Mouse (Mus musculus) monocyte, adult 5-6 weeks (primary cell): ENCODE data around the gene Kcnab2. TPM values are rescaled to one million over a fixed set of nuclear protein-coding genes. Genes with fewer than 3 reads are reported as not detected.
A peak's percentile ranks its signal among the peaks of the same experiment; 100 is the strongest.

ENCODE experiments used
- ATAC-seq: fragments of 153-309, 156-312 bp; replicated peaks from 2 replicates; pipeline ENCODE4 v1.8.0; 2017; ENCODE audit warnings: mild to moderate bottlenecking; ENCODE audit not compliant: low TSS enrichment, insufficient number of reproducible peaks, severe bottlenecking, poor library complexity, low FRiP score
- total RNA-seq: library from RNA; stranded (forward); fragments of 200-1000, 200-491, 200-594 nt; gene quantifications from 3 replicates; pipeline ENCODE4 v1.2.3, GENCODE M21; 2017

Gene Kcnab2
- total RNA-seq, 1 experiment from 2014 or later, result 75.3 TPM

DNA sequence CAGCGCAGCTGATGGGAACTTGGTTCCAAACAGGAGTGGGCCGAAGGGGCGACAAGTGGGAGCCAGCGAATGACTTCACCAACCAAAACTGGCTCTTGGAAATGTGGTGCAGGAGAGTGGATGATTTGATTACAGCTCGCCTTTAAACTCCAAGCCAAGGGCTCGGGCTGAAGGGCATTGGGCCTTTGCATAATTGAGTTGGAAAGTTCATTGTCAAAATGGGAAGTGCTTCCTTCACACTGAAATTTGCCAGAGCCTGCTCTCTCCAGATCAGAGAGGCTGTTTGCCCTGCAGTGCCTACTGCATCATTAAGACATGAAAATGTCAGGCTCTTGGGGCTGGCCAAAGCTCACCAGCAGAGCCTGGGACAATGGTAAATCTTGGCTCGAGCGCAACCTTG lies 71.1 kb downstream of the Kcnab2 start:
- ATAC-seq, result no peak

DNA sequence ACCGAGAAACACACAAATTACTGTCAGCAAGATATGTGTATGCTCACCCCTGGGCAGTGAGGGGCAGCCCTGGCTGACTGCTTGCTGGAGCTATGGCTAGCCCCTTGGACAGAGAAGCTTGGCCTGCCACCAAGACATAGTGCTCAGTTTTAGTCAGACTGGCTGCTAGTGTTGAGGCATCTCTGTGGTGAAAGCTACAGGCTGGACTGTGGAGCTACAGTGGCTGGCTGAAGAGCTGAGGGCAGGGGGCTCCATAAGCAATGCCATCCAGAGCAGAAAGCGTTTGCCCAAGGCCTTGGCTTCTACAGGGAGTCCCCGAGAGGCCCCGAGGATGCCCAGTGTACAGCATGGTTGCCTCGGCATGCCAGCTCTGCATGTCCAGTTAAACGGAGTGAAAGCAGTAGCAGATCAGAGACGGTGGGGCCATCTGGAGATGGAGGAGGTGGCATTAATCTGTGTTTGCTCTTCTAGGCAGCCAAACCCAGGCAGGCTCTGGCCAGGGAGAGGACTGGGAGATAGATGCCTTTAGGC lies 71.9 kb downstream of the Kcnab2 start:
- no peak for ATAC-seq

DNA sequence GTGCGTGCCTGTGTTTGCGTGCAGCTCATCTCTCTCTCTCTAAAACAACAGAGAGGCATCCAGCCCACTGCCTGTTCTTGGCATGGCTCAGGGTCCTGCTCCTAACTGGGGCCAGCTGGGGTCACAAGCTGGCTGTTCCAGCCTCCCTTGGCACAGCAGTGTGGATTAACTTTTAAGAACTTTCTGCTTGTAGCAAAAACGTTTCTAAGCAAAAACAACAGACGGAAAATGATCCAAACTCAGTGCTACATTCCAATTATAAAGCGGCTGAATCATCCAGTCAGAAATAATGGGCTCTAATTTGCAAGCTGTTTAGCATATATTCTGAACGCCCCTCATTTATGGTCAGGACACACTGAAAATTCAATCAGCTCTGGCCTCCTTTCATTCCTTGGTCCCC lies 72.5 kb downstream of the Kcnab2 start:
- no peak for ATAC-seq

DNA sequence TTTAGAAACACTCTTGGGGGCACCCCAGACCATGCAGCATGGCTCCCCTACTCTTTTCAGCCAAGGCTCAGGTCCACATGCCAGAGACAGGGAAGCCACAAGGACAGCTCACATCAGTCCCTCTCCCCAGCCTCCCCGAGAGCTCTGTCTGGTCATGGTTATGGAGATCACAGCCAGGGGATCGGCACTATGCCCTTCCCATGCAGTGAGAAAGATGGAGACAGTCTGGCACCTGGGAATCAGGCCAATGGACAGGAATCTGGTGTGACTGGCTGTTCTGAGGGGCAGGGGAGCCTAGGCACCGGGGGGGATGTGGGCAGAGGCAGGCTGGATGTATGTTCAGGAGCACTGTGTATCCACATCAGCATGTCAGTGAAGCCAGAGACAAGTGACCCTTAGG lies 78.7 kb downstream of the Kcnab2 start:
- ATAC-seq, result no peak

DNA sequence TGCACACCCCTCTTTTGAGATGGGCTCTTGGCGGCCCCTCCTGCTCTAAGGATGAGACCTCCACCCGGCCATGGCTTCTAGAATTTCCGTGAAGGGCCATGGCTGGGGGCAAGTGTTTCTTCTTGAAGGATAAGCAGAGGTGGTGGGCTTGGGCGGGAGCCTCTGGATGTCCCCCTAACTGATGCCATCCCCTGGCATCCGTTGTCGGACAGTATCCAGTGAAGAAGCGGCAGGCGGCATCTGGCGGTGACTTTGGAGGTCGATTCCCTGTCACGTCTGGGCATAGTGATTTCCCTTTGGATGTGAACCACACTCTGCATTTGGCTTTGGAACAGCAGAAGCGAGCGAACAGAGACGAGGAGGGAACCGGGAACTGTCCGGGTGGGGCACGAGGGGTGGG lies 85.0 kb downstream of the Kcnab2 start:
- no peak for ATAC-seq

DNA sequence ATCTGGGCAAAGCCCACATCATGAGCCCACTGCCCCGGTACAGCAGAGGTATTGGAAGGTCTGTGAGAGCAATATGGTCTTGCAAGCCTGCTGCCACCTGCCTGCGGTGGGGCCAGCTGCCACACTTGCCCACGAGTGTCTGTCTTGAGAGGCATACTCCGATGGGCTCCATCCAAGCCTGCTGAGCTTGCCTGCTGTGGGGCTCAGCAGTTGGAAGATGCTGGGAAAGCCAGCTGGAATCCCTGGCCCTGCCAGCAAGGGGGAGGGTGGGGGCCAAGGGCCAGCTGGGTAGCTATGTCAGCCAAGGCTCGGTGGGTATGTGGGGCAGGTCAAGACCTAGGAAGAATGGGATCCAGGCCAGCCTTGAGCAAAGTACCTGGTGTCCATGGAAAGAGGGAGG lies 85.5 kb downstream of the Kcnab2 start:
- ATAC-seq, result no peak

DNA sequence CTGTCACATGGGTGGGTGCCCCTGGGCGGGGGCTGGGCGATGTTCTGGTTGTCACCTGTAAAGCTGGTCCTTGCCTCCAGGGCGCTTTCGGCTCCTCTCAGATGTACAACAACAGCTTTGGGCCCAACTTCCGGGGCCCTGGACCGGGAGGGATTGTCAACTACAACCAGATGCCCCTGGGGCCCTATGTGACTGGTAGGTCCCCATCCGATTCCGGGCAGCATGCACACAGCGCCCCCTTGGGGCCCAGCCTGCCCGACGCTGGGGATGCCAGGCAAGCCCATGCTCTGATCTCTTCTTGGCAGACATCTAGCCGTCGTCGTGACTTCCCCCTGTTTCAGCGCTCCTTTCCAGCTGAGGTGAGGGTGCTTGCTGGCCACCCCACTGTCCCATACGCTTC lies 92.0 kb downstream of the Kcnab2 start:
- no peak for ATAC-seq

DNA sequence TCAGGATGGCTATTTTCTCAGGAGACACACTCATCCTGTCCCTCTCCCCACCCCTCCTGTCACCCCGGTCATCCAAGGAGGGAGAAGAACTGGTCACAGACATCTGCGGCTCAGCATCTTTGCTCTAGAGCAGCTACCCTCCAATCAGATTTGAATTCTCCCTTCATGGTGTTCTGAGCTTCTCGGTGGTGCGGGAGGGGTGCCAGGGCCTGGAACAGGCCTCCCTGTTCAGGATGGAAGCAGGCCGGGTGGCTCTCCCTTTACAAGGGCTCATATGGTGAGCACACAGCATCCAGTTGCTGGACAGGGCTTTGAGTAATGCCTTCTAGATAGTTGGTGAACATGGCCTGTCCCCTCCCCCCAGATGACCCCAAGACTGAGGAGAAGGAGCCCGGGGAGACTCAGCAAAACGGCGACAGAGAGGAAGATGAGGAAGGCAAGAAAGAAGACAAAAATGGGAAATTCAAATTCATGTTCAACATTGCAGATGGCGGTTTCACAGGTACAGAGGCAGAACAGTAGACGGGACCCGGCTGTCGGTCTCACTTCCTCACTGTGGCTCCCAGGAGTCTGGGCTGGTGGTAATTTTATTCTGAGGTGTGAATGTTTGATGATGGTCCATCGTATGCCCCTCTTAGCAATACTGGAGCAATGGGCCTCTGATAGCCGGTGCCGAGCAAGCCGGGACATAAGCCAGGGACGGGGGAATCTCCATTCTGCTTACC lies 95.0 kb downstream of the Kcnab2 start:
- no peak for ATAC-seq

DNA sequence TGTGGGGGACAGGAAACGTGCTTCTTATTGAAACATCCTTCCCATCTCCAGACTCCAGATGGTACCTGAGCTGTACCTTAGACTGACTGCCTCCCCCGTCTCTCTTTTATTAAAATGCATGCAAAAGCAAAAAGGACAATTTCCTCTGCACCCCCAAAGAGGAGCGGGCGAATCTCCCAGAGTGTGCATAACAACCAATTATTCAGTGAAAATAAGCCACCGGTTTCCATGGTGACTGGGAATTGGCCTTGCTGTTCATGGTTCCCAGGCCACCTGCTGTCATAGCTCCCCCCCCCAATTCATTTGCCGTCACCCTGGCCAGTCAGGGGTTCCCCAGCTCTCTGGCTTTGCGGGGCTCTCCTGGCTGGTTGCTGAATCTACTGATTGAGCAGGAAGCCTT lies 112.4 kb downstream of the Kcnab2 start:
- no peak for ATAC-seq

DNA sequence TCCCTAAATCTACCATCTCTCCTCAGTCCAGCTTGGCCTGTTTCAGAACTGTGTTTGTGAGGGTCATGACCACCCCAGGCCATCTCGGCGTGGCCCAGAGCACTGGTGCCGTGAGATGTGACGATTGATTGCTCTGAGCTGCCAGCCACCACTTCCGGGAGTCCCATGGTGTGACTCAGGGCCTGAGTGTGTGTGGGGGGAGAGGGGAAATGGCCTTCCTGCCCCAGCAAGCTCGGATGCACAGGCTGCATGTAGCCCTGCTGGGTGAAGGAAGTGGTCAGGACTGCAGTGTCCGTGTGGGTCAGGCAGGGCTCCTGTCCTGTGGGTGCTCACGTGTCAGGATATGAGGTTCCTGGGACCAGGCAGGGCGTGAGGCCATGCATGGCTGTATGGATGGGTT lies 115.5 kb downstream of the Kcnab2 start:
- ATAC-seq, result peak; percentile 69

DNA sequence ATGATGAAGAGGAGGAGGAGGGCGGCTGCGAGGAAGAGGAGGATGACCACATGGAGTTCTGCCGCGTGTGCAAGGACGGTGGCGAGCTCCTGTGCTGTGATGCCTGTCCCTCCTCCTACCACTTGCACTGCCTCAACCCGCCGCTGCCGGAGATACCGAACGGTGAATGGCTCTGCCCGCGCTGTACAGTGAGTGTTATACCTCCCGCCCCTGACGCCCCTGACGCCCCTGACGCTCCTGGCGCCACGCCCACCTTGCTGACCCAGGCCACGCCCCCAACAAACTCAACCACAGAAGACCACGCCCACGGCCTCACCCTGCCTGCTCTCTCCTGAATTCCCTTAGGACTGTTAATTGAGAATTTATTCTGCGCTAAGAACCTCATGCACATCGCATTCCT lies 116.8 kb downstream of the Kcnab2 start:
- ATAC-seq, result no peak

DNA sequence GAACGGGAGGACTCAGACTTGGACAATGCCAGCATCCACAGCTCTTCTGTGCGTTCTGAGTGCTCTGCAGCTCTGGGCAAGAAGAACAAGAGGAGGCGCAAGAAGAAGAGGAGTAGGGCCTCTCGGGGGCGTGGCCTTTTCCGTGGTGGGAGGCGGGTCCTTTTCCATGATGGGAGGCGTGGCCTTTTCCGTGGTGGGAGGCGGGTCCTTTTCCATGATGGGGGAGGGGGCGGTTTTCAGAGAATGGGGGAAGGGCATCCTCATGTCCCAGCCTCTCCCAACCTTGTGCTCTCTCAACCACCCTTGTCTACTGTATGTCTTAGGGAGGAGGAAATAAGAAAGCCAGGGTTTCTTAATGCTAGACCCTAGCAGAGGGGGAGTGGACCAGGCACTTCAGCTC lies 118.0 kb downstream of the Kcnab2 start:
- ATAC-seq, result no peak

DNA sequence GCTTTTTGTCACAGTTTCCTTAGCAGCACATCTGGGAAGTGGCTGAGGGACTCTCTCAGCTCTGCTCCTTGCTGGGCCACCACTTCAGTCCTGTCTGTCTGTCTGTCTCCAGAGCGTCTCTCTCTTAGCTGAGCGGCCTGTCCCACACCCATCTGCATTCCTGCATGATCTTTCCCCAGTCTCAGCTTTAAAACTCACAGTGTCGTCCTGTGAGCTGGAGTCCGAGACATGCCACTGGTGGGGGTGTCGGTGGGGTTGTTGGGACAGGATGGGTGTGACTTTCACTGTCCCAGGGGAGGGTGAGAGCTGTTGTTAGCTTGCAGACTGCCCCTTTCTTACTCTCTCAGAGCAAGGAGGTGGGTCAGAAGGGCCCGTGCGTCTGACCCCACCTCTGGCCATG lies 122.0 kb downstream of the Kcnab2 start:
- ATAC-seq, result no peak

DNA sequence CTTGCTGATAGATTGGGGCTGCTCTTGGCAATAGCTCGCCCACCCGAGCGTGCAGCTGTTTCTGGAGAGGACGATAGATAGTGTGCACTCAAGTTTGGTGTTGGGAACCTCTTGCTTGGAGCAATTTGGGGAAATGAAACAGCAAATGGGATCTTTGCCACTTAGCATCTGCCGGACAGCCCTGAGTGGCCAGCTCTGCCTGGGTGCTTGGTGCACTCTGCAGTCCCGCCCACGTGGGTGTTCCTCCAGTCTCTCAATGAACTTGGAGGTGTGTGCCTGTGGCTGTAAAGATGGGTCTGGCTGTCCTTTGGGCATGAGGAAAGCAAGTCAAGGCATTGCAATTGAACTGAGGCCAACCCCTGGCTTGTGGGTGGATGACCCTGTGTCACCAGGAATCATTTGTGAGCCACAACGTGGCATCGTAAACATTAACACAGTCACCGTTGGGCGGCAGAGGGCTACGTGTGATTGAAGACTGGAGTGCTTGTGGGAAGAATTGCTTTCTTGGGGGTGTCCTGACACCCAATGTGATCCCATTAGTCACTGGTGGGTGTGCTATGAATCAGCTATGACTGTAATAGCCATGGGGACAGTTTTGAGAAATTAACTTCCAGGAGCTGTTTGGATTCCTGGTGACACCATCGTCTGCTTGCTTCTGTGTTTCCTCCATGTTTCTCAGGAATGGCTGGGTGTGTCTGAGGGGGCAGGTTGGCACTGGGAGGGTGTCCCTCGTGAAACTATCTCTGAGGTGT lies 123.6 kb downstream of the Kcnab2 start:
- no peak for ATAC-seq

DNA sequence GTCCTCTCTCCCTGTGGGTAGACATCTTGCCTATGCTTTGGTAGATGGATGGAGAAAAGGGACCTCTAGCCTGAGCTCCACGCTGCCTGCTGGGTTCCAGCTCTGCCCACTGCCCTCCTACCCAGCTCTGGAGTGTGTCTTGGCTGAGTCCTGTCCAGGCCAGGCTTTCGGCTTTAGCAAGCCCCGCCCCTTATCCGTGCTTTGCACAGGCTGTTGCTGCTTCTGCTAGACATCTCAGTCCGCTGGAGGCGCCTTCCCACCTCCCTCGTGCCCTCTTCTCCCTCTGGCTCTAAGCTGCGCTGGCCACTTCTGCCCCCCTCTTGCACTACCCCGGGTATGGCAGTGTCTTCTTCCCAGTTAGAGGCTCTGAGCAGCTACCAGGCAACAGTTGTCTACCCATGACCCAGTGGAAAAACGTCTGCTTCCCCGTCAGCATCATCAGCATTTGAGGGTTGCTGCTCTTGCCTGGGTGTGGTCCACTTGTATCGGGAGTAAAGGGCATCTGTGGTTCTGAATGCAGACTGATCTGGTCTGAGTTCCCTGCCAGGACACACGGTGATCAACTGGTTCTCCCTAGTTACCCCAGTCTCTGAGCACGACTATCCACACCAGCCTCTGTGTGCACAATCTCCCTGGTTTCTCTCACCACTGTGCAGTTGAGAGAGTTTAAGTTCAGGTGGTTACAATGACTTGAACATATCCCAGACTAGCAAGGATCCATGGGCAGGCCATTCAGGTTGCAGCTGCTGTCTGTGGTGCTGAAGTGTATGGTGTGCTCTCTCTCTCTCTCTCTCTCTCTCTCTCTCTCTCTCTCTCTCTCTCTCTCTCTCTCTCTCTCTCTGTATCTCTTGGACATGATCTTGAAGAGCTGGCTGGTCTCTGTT lies 126.0 kb downstream of the Kcnab2 start:
- ATAC-seq, result peak; percentile 74

DNA sequence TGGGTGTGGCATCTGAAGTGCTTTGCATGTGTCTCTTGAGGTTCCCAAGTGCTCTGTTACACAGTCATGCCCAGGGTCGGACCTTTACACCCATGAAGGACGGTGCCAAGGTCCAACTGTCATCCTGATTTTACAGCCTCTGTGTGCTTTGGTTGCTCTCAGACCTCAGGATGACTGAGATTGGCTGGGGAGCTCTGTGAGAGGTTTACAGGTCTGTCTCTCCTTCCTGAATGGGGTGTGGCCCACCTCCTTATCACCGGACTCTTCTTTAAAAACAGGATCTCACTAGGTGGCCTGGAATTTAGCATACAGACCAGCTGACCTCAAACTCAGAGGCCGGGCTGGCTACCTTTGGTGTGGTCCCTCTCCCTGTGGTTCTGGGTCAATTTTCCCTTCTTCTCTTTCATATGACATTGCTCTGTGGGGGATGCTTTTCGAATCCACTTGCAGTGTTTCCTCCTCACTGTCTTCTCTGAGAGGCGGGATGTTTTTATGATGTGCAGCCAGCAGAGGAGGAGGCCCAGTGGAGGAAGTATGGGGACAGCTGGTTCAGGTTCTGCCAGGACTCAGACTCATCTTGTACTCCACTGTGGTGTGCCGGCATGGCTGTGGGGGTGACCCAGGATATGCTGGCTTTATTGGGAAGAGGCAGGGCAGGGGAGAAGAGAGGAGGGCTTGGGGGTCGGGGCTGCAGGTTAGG lies 126.8 kb downstream of the Kcnab2 start:
- no peak for ATAC-seq

DNA sequence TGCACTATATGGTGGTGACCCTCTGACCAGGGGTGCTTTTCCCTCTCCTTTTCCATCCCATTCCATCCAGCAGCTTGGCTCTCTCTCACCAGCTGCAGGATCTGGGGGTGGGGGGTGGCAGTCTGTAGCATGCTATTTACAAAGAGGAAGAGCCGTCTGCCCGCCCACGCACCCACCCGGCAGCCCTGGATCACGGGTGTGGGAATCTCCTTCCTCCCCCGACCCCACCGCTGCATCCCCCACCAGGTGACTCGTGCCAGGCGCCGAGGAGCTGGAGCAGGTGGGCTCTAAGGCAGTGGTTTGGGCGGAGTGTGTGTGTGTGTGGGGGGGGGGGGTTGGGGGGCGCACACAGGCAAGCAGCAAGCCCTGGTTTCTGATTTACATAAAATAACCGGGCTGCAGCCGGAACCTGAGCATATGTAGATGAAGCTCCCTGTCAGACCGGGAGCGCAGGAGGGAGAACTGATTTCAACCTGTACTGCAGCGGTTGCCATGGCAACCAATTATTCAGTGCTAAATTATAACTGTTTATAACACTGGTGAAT lies 127.8 kb downstream of the Kcnab2 start:
- ATAC-seq, result no peak

DNA sequence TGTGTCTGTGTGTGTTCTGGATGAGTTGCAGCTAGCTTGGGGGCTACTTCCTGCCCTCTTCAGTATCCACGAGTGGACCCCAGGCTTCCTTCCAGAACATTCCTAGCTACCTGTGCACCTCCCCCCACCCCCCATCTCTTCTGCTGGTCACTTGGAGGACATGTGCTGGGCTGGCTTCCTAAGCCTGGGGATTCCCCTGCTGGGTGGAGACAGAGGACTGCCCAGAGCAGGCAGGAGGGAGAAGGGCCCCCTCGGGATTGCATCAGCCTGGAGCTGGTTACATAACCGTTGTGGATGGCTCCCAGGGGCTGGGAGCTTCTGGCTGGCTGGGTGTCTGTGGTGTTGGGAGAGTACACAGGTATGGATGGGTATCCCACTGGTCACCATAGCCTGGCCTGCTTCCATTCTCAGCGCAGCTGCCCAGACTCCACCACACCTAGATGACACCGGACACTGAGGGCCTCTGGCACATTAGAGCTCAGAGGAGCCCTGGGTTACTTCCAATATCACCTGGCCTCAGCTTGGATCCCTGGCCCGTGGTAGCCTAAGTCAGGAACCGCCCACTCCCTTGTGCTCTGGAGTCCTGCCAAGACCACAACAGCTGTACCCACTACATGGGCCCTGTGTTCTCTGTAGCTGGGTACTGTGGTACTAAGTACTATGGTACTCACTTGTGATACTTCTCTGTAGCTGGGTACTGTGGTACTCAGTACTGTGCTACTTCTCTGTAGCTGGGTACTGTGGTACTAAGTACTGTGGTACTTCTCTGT lies 132.4 kb downstream of the Kcnab2 start:
- ATAC-seq, result 0 out of 2 replicates have a peak, but pooled peaks have one; percentile 30
